Mouse (Mus musculus) inflammation-experienced regulatory T-cells, adult 6 months (primary cell): ENCODE measurements around the gene Atpaf1. TPM values are rescaled to one million over a fixed set of nuclear protein-coding genes. Genes with fewer than 3 reads are reported as not detected.

ENCODE experiments used
- ATAC-seq: one replicate; pipeline ENCODE4 v1.8.0; 2017
- polyA plus RNA-seq, 3 experiments: library from polyadenylated mRNA; unstranded; fragments of 100-300 nt; shearing (Covaris generic); gene quantifications; one replicate each; pipeline ENCODE4 v1.2.1; 2017

Atpaf1 gene
- polyA plus RNA-seq, 3 experiments from 2014 or later = 17.7 to 20.9 (median 19.0) TPM

DNA sequence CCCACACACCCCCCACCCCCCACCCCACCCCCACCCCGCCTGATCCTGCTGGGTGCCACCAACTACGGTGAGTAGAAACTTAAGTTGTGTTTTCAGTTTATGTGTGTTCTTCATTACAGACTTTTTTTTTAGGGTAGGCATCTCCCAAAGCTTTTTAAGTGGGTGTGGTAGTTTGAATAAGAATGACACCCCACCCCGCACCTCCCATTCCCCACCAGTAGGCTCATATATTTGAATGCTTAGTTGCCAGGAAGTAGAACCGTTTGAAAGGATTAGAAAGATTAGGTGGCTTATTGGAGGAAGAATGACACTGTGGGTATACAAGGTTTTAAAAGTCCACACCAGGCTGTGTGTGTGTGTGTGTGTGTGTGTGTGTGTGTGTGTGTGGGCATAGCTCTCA is 27.7 kb downstream of the Atpaf1 start:
- no peak for ATAC-seq

DNA sequence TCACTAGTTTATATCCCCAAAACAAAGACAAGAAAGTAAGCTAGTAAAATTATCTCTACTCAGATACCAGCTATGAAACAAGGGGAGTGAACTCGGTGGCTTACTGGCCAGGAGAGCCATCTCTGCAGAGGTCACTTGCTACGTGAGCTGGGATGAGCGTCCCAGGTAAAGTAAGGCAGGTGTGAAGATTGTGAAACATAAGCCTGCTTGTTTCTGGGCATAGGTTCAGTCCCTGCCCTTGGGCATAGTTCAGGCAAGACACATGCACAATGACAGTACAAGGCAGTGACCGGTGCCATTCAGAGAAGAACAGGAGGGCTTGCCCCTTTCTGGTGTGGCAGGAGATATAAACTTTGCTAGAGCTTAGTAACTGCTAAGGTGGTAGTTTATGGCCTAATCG is 31.0 kb downstream of the Atpaf1 start:
- ATAC-seq = no peak

DNA sequence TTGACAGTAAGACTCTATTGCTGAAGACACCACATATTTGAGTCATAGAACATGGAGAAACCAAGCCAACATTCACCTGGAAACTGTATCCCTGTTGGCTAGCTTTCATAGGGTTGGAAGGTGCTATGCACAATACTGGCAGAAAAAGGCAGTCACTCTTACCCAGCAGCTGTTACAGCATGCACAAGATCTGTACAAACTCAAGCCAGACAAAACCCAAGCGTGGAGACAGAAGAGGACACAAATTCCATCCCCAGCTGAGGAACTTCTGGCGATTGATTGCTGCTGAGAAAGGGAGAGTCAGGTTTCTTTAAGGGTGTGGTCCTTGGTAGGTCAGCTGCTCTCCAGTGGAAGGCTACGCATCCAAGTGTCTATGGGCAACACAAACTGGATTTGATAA is 35.6 kb downstream of the Atpaf1 start:
- ATAC-seq = no peak

DNA sequence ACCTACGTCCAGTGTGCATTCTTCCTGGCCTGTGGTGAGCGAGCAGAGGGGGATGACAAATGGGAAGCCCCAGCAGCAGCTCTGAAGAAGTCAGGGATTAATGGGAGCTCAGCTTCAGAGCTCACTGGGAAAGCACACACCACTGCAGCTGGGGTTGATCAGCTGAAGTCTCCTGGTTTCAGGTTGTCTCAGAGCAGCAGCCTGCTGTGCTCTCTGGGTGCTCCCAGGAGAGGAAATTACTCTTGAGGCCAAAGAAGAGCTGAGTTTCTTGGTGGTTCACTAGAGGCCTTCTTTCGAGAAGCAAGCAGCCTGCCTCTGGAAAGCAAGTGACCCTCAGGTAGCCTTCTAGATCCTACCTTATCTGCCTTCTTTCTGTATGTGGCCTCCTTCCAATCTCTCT is 36.3 kb downstream of the Atpaf1 start:
- ATAC-seq = no peak

DNA sequence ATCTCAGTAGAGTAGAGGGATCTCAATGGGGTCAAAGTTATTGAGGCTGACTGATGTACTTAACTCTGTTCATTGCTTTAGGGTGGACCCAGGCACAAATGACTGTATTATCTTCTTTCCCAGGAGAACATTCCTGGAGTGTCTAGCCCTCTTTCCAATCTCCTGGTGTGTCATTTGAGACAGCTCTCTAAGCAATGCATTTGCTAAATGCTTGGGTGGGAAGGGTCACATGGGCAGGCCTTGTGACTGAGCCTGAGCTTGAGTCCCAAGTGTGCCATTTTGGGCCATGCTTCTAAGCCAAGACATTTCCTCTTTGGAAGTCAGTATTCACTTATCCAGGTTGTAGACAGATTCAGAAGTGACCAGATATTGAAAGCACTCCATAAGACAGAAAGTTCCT is 36.8 kb downstream of the Atpaf1 start:
- no peak for ATAC-seq

DNA sequence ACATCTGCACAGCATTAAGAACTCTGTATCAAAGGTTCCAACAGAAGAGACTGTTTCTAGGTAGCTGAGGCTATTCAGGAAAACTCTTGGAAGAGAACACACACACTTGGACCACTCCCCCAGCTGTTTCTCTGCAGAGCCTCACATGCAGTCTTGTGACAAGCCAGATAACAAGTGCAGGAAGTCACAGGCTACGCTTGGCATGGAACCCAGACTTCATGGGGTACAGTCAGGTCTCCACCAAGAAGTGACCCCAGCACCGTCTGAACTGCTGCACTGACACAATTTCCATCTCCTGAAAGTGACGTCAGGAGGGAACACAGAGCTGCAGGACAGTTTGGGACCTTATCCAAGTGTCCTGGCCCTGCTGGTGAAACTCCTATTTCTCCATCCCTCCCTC is 37.3 kb downstream of the Atpaf1 start:
- ATAC-seq = no peak

DNA sequence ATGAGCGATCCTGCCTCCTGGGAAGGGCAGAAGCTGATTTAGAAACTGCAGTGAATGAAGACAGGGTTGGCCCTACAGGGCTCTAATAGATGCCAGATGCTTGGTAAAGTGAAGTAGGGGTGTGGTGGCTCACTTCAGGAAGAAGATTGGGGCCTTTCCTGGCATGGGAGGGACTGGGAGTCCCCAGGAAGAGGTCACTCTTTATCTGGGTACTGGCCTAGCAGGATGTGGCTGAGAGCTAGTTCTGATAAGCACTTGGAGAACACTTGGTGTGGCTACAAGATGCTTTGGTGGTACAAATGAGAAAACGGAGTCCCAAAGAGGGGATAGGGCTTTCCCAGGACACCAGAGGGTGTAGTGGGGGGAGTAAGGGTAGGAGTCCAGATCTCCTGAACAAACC is 39.6 kb downstream of the Atpaf1 start:
- ATAC-seq = no peak

DNA sequence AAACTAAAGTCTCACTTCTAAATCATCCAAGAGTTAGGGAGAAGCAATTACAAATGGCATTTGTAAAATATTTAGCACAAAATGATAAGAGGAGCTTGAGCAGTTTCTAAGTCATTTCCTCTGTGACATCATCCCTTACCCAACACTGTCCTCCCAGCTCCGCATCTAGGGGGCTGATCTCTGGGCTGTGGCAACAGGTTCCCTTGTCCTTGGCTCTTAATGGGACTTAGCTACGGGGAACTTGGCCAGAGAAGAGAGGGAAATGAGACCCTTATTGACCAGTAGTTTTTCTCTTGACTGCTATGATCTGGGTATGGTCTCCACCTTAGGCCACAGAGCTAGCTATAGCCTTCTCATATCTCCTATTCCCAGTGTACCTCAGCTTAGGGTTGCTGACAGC is 40.7 kb downstream of the Atpaf1 start:
- no peak for ATAC-seq

DNA sequence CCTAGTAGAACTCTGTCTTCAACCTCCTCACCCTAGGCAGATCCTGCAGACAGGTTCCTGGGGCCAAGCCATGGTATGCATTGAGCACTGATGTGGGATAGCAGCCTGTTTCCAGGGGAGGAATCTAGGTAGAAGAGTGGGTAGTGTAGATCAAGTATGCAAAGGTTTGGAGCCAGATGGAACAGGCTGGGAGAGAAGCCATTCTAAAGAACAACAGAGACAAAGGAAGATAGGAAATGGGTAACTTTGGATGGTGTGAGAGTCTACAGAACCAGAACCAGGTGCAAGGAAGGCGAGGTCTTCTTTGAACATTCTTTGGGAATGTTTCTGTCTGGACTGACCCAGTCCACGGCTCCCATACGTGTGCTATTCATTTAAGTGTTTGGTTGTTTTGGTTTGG is 42.5 kb downstream of the Atpaf1 start:
- ATAC-seq = no peak

DNA sequence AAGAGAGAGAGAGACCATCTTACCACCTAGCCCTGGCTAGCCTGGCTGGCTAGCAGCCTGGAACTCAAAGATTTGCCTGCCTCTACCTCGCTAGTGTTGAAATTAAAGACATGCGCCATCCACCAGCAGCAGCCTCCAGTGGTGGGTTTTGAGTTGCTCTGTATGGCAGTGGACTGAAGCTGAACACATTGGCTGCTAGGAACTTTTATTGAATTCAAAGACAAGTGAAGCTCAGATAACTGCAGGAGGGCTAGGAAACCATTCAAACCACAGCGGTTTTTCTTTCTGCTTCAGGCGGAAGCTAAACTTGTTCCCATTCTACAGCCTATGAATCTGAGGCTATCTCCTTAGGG is 42.9 kb downstream of the Atpaf1 start:
- peak; percentile 58 for ATAC-seq

DNA sequence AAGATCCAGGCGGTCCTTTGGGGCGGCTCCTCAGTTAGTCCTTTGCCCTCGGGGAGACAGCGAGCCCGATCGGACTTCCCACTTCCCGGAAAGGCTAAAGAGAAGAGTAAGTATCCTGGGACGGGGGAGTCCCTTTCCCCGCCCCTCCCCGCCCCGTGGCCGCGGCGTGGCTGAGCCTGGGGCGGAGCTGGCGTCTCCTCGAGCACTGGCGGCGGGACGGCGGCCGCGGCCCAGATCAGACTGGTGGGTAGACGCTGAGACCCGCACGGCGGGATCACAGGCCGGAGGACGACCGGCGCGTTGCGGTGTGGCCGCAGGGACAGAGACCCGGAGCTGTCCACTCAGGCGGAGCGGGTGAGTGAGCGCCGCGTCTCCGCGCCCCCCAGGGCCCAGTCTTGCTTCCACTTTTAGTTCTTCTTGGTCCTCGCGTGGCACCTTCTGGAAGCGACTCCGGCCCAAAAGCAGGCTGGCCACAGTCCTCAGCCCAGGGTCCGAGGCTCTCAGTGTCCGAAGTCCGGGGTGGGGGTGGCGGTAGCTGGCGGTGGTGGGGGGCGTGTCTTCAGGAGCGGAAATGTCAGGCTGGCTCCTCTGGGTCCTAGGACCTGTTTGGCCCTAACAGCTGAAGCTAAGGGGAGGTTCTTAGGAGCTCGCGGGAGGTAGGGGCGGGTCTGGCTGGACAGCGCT is 43.4 kb downstream of the Atpaf1 start, which contains the start of gene Mob3c:
TSS of gene Mob3c (plus strand) at position 205 of the 684 bp plus-strand sequence.
- ATAC-seq = peak; percentile 76

DNA sequence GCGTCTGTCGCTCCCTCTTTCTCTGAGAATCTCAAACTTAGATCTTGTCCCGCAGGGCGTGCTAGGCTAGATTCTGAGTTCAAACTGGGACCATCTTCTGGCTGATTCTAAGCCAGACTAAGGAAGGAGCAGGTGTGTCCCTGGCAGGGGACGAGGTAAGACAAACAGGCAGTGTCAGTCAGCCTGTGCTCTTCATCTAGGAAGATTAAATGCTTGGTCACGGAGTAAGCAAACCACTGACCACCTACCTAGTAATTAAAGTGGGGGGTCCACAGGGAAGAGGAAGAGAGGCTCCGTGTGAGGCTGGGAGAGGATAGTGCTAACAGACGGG is 43.9 kb downstream of the Atpaf1 start:
- ATAC-seq = peak; percentile 36

DNA sequence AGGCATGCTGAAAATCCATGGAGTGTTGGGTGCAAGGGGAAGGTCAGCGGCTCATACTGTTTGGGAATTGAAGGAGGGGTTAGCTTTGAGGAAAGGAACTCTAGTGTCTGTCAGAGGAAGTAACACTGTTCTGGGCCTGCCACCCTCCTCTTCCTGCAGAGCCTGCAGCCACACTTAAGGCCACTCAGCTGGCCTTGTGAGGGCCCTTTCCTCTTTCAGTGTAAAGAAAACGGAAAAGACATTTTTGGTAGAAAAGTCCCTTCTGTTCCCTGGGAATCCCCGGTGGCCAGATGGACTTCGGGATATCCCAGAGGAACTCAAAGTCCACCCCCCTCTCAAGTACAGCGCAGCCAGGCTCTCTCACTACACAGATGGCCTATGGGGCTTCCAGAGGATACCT is 45.9 kb downstream of the Atpaf1 start:
- no peak for ATAC-seq

DNA sequence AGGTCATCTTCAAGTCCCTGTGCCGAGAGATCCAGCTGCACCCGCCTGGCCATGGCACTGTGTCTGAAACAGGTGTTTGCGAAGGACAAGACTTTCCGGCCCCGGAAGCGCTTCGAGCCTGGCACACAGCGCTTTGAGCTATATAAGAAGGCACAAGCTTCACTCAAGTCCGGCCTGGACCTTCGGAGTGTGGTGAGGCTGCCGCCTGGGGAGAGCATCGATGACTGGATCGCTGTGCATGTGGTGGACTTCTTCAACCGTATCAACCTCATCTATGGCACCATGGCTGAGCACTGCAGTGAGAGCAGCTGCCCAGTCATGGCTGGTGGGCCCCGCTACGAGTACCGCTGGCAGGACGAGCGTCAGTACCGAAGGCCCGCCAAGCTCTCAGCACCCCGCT is 46.6 kb downstream of the Atpaf1 start:
- no peak for ATAC-seq

DNA sequence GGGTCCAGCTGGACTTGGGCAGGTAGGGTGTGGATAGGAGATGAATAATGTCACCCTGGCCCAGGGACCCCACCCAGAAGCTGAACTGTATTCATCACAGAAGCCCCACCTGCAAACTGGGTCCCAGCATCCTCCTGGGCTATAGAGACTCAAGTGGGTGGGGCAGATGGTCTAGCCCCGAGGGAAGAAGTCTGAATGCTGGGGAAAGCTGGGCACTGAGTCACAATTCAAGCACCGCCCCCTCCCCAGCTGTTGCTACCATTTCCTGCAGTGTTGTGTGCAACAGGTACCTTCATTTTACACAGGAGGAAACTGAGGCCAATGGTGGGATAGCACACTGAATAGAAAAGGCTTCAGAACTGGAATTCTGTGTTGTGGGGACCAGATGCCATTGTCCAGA is 47.4 kb downstream of the Atpaf1 start:
- ATAC-seq = no peak

DNA sequence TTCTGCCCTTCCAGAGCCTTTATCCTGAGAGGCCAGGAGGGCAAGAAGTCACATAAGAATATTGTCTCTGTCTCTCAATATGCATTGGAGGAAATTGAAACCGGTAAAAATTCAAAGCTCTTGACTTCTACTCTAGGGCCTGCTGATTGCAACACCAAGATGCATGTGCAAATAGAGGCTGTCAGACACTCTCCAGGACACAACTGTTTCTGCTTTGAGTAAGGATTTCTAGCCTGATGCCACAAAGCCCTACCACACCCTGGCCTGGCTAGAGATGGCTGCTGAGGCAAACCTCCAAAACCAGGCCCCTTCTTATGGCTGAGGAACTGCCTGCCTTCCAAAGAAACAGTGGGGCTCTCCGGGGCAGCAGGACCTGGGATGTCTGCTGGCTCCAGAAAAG is 51.0 kb downstream of the Atpaf1 start:
- ATAC-seq = no peak

DNA sequence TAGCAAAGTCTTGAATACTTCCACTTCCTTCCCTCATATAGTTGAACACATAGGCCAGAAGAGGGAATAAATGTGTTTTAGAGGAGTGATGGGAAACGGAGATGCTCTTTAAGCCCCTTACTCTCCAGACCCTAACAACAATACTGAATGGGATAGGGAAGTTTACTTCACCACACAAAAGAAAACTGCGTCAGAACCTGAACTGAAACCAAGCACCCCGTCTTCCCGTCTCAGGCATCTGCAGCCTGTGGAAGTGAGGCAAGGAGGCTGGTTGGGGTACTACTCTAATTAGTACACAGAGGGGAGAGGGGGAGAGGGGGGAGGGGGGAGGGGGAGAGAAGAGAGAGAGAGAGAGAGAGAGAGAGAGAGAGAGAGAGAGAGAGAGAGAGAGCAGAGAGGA is 53.6 kb downstream of the Atpaf1 start:
- no peak for ATAC-seq

DNA sequence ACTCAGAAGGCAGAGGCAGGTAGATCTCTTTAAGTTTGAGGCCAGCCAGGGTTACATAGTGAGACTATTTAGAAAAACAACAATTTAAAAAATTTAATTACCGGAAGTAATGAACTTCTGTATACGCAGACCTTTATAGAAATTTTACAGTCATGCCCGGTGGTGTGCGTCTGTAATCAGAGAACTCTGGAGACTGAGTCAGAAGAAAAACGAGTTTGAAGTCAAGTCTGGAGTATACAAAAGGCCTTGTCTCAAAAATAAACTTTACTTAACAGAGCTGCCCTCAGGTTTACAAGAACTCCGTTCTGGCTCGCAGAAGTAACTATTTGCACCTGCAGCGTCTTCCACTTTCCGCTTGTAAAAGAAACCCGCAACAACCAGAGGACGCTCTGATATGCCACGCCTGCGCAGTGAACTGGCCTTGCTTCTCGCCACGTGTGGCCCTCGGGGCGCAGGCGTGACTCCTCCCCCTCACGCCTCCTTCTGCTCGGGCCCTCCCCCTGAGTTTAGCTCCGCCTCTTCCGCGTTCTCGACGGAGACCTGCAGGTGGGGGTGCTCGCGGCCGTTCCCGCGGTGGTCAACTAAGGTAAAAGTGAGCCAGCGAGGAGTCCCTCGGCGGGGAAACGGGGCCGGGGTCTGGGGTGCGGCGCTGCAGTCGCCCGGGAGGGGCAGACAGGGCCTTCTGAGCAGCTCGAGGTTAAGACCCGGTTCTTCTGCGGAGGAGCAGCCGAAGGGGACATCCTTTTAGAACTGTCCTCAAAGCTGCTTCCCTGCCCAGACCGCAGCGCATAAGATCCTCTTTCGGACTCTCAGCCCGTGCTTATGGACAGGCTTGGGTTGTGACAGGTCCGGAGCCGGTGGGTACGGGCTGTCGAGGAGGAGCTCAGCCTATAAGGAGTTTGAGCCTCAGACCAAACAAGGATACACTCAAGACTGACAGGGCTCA is 54.4 kb downstream of the Atpaf1 start, which contains the start of gene Mknk1:
TSS of gene Mknk1 (plus strand) at position 503 of the 946 bp plus-strand sequence.
- peak; percentile 97 for ATAC-seq

DNA sequence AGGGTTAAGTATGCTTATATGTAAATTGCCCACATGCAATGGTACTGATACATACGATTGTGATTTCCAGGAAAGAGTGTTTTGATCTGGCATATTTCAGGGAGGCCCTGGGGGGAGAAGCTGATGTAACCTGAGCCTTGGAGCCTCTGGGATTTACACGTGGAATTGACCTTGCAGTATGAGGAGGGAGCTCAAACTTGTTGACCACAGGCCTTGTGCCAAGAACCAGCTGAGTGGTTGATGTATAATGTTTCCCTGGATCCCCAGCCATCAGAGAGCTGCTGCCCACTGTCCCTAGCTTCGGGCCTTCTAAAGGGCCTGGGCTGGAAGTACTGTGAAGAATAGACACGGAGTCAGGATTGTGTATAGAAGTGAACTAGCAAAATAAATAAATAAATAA is 55.3 kb downstream of the Atpaf1 start:
- no peak for ATAC-seq

DNA sequence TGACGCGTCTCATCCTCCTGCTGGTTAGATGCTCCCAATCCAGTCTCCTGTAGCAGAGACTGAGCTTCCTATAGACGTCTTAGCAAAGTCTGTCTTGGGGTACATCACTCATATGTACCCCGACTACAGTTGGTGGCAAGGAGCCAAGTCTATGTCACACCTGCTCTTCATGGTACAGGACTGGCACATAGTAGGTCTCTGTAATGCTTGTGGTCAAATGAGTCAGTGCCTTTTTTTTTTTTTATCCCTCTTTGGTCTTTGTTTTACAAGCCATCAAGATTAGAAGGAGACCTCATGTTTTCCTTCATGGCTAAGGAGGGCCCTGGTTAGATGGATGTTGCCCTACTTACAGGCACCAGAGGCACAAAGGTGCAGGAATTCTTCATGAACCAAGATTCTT is 56.2 kb downstream of the Atpaf1 start:
- no peak for ATAC-seq

DNA sequence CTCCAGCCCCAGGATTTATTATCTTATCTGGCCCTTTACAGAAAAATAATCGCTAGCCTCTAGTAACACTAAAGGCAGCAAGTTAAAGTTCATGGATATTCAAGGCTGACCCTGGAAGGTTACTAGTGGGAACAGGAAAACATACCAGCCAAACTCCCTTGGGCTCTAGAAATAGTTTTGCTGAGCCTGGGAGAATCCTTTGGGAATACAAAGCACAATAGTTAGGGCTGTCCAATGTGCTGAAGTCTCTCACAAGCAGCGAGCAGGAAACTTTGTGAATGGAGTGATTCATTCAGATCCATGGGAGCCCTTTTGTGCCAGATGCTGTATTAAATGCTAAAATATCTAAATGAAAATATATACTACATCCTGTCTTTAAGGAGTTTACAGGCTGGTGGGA is 62.0 kb downstream of the Atpaf1 start:
- no peak for ATAC-seq

DNA sequence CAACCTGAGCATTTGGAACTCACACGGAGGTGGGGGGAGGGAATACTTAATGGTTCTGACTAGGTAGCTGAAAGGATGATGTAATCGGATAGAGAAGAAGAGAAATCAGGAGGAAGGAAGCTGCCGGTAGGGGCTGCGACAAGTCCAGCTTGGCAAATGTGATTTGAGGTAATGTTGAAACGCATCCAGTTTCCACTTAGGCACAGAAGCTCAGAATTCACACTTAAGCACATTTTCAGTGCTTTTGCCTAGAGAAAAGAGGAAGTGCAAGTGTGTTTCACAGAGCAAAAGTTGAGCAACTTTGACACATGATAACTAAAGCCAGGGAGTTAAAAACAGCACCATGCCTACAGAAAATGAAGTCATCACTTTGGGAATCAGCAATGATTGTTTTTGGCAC is 62.8 kb downstream of the Atpaf1 start:
- no peak for ATAC-seq

DNA sequence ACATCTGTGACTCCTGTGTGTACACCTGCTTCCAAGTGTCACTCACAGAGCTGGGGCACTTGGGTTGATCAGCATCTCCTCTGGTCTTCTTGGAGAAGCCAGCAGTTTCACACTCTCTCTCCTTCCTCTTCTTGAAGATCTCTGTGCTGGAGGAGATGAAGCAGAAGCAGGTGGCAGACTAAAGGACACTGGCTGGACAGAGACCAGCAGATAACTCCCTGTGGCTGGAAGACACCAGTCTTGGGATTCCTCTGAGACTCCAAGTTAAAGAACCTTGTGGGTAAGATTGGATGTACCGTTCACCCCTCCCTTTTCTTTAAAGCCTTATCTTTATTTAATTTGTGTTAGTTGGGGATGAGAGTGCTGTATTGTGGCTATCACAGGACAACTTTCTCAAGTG is 63.5 kb downstream of the Atpaf1 start:
- ATAC-seq = no peak

DNA sequence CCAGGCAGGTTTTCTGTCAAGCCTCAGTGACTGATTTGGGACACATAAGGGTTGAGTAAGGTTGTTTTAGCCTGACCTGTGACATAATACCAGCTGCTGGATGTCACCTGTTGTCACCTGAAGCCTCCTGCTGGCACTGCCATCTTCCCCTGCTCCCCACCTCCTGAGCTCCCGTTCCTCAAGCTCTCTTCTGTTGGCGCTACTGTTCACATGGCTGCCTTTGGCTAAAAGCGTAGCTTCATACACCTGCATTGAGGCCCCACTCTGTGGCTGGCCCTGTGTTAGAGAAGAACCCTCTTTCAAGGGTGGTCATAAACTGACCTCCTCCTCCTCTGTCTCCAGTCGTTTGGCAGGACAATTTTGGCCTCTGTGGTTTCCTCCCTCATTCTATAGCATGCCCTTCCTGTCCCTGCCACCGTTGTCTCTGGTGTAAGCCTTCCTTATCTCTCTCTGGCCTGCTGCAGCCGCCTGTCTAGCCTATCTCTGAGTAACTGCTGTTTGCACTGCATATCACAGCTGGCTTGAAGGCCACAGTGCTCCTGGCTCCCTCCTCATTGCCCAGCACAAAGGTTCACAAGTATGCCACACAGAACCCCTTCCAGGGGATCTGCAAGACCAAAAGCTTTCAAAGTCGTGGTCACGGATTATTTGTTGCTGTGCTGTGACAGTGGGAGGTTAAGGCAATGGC is 64.5 kb downstream of the Atpaf1 start:
- no peak for ATAC-seq
